Mouse (Mus musculus) intestine, postnatal 0 days (tissue): Measurements from ENCODE around the gene Mccc2. TPM values are rescaled to one million over a fixed set of nuclear protein-coding genes. Genes with fewer than 3 reads are reported as not detected.

Experiments used
- ATAC-seq: fragments of 200-750 bp; cut with Nextera tagmentation; 2 replicates; pipeline ENCODE4 v1.8.0; 2017; ENCODE audit warnings: mild to moderate bottlenecking, moderate TSS enrichment, moderate library complexity
- H3K27ac ChIP-seq: fragments of 300-500 bp; sonication (generic); 2 replicates; pipeline ENCODE4 v1.5.1; 2014; ENCODE audit warnings: mild to moderate bottlenecking, low read depth, low read length, moderate library complexity
- H3K27me3 ChIP-seq: fragments of 300-500 bp; sonication (generic); replicated peaks from 2 replicates; pipeline ENCODE4 v1.6.1; 2014; ENCODE audit warnings: low read length, mixed read lengths; ENCODE audit not compliant: control insufficient read depth, insufficient read depth
- H3K36me3 ChIP-seq: fragments of 300-500 bp; sonication (generic); 2 replicates; pipeline ENCODE4 v1.6.1; 2014; ENCODE audit warnings: mild to moderate bottlenecking, moderate library complexity; ENCODE audit not compliant: control insufficient read depth, insufficient read depth
- H3K4me1 ChIP-seq: fragments of 300-500 bp; sonication (generic); replicated peaks from 2 replicates; pipeline ENCODE4 v1.6.1; 2014; ENCODE audit warnings: antibody characterized with exemption, low read length, mixed read lengths; ENCODE audit not compliant: control insufficient read depth, insufficient read depth
- H3K4me2 ChIP-seq: fragments of 300-500 bp; sonication (generic); replicated peaks from 2 replicates; pipeline ENCODE4 v1.6.1; 2014; ENCODE audit warnings: low read depth, mild to moderate bottlenecking, moderate library complexity
- H3K4me3 ChIP-seq: fragments of 300-500 bp; sonication (generic); 2 replicates; pipeline ENCODE4 v1.5.1; 2014; ENCODE audit warnings: low read depth, low read length
- H3K9ac ChIP-seq: fragments of 300-500 bp; sonication (generic); 2 replicates; pipeline ENCODE4 v1.6.1; 2014; ENCODE audit warnings: mild to moderate bottlenecking, low read depth, low read length
- H3K9me3 ChIP-seq: fragments of 300-500 bp; sonication (generic); 2 replicates; pipeline ENCODE4 v1.6.1; 2016; ENCODE audit warnings: mixed run types; ENCODE audit not compliant: control insufficient read depth
- CTCF ChIP-seq: sonication (generic); IDR thresholded peaks from 2 replicates; pipeline ENCODE4 v1.5.1; 2016; ENCODE audit warnings: low read depth, mild to moderate bottlenecking, control low read depth, antibody characterized with exemption, moderate library complexity
- WGBS: fragments of 180-500 bp; shearing (Covaris S2); extraction: QIAGEN DNeasy Blood & Tissue Kit; methylation state at CpG from one replicate; pipeline ENCODE4 v1.1.7; 2014; 5-methylcytosine and 5-hydroxymethylcytosine counted together
- polyA plus RNA-seq: library from polyadenylated mRNA; unstranded; fragments of >200 nt; fragmentation: Nextera tagmentation; extraction: Ambion mirVana; gene quantifications from 2 replicates; pipeline ENCODE4 v1.2.1, GENCODE M21; 2015

Mccc2 gene
- polyA plus RNA-seq, 1 experiment from 2014 or later = 13.2 TPM

GRCm38 (mm10) chr13:100005911-100006496 lies 9.4 kb downstream of the Mccc2 start:
- 70% methylated on average over 12 of the region's 12 CpGs for WGBS
- Histone ChIP-seq H3K27me3 (no peaks in the 10 kb centered on the region), H3K4me2 (no peak overlapping the region), H3K4me1 (peaks cover 3% of the 10 kb centered on the region; the same call in 1 of the 2 replicates), H3K9ac (no peak overlapping the region), H3K9me3 (no peaks in the 10 kb centered on the region), H3K4me3 (no peak overlapping the region), H3K36me3 (no peaks in the 10 kb centered on the region), H3K27ac (no peak overlapping the region)
- no peak for TF ChIP-seq CTCF
- ATAC-seq = no peak

GRCm38 (mm10) chr13:100001790-100002196 lies 13.6 kb downstream of the Mccc2 start:
- Histone ChIP-seq H3K4me1 (no peaks in the 10 kb centered on the region), H3K27ac (no peak overlapping the region), H3K36me3 (no peaks in the 10 kb centered on the region), H3K27me3 (no peaks in the 10 kb centered on the region), H3K4me2 (no peak overlapping the region), H3K9ac (no peak overlapping the region), H3K4me3 (no peak overlapping the region), H3K9me3 (no peaks in the 10 kb centered on the region)
- peak; percentile 59; the same call in 1 of the 2 replicates for ATAC-seq
- 34% methylated on average over 5 of the region's 5 CpGs for WGBS
- peak; percentile 88 for TF ChIP-seq CTCF

GRCm38 (mm10) chr13:99999078-99999477 lies 16.4 kb downstream of the Mccc2 start:
- no peak for TF ChIP-seq CTCF
- H3K4me2 ChIP-seq = no peak overlapping the region
- no peaks in the 10 kb centered on the region for H3K36me3 ChIP-seq
- no peaks in the 10 kb centered on the region for H3K9me3 ChIP-seq
- H3K4me1 ChIP-seq = no peaks in the 10 kb centered on the region
- WGBS = 80% methylated on average over 3 of the region's 3 CpGs
- H3K27me3 ChIP-seq = no peaks in the 10 kb centered on the region
- no peak overlapping the region for H3K27ac ChIP-seq
- no peak overlapping the region for H3K4me3 ChIP-seq
- ATAC-seq = no peak
- no peak overlapping the region for H3K9ac ChIP-seq

GRCm38 (mm10) chr13:99998099-99998498 lies 17.3 kb downstream of the Mccc2 start:
- Histone ChIP-seq H3K27ac (no peak overlapping the region), H3K36me3 (no peaks in the 10 kb centered on the region), H3K4me2 (no peak overlapping the region), H3K4me3 (no peak overlapping the region), H3K4me1 (no peaks in the 10 kb centered on the region), H3K27me3 (no peaks in the 10 kb centered on the region), H3K9ac (no peak overlapping the region), H3K9me3 (no peaks in the 10 kb centered on the region)
- peak; percentile 41 for TF ChIP-seq CTCF
- WGBS = 89% methylated on average over 3 of the region's 3 CpGs
- no peak for ATAC-seq

- H3K4me3 ChIP-seq = no peak overlapping the region
- peaks cover 42% of the 10 kb centered on the region for H3K36me3 ChIP-seq
- no peaks in the 10 kb centered on the region for H3K4me1 ChIP-seq
- H3K9ac ChIP-seq = no peak overlapping the region
- no peaks in the 10 kb centered on the region for H3K9me3 ChIP-seq
- no peak overlapping the region for H3K27ac ChIP-seq
- TF ChIP-seq CTCF = no peak
- H3K27me3 ChIP-seq = no peaks in the 10 kb centered on the region
- ATAC-seq = no peak
- 89% methylated on average over 4 of the region's 4 CpGs for WGBS
- no peak overlapping the region for H3K4me2 ChIP-seq
Measured at GRCm38 (mm10) chr13:99989592-99989991, 25.8 kb downstream of the Mccc2 start.

GRCm38 (mm10) chr13:99983320-99983719 lies 32.1 kb downstream of the Mccc2 start:
- no peak overlapping the region for H3K27ac ChIP-seq
- H3K4me3 ChIP-seq = no peak overlapping the region
- H3K36me3 ChIP-seq = peaks cover 17% of the 10 kb centered on the region
- H3K4me1 ChIP-seq = no peaks in the 10 kb centered on the region
- no peak overlapping the region for H3K9ac ChIP-seq
- H3K9me3 ChIP-seq = no peaks in the 10 kb centered on the region
- WGBS = 87% methylated on average over 1 of the region's 1 CpGs
- no peak overlapping the region for H3K4me2 ChIP-seq
- TF ChIP-seq CTCF = peak; percentile 37
- no peak for ATAC-seq
- no peaks in the 10 kb centered on the region for H3K27me3 ChIP-seq
